Mouse (Mus musculus) CH12.LX (cell line): ENCODE measurements at regions not wholly inside any gene's neighbourhood (a gene's known extent, or its start where the extent isn't known, plus 50 kb on each side); places are given as distances from the start of the nearest gene placed in this dataset.

Source experiments
- DNase-seq: peaks from one replicate; pipeline ENCODE4 v3.0.0-alpha.2; 2013; ENCODE audit errors: extremely low read depth
- H3K27ac ChIP-seq: 2 replicates; pipeline ENCODE4 v1.5.1; 2012; ENCODE audit warnings: low read depth, mild to moderate bottlenecking, control low read depth, moderate library complexity; ENCODE audit not compliant: insufficient read depth
- H3K27me3 ChIP-seq: replicated peaks from 2 replicates; pipeline ENCODE3; 2012; ENCODE audit warnings: inconsistent platforms
- H3K36me3 ChIP-seq, 2 experiments: replicated peaks in 1 of 2; 2 replicates each; pipeline versions ENCODE3 to v1.6.1; 2012; ENCODE audit warnings: inconsistent platforms in 1 of 2, low read length in 1 of 2, mild to moderate bottlenecking in 1 of 2, mixed read lengths in 1 of 2, moderate library complexity in 1 of 2; ENCODE audit not compliant: control insufficient read depth in 1 of 2, insufficient read depth in 1 of 2
- H3K4me1 ChIP-seq, 2 experiments: 2 replicates each; pipeline ENCODE4 v1.6.1; 2012; ENCODE audit warnings: inconsistent platforms in 1 of 2, moderate library complexity in 1 of 2; ENCODE audit not compliant: insufficient read depth in 2 of 2, control insufficient read depth in 1 of 2
- H3K4me2 ChIP-seq: 2 replicates; pipeline ENCODE4 v1.6.1; 2012; ENCODE audit warnings: low read depth, mild to moderate bottlenecking, control low read depth; ENCODE audit not compliant: poor library complexity, insufficient read depth, severe bottlenecking
- H3K4me3 ChIP-seq, 3 experiments: fragments of 150-350 bp in 1 of 3; sonication (generic) in 1 of 3; replicated peaks in 1 of 3; 2 replicates each; pipeline versions ENCODE3 to v1.5.1; 2011 to 2012; ENCODE audit warnings: low read depth in 2 of 3, low read length in 2 of 3, mild to moderate bottlenecking in 2 of 3, moderate library complexity in 2 of 3, control low read depth in 1 of 3, improper control_type of control experiment in 1 of 3, inconsistent platforms in 1 of 3, mixed read lengths in 1 of 3; ENCODE audit not compliant: poor library complexity in 1 of 3
- H3K79me2 ChIP-seq: replicated peaks from 2 replicates; pipeline ENCODE4 v1.6.1; 2012; ENCODE audit warnings: mild to moderate bottlenecking, moderate library complexity; ENCODE audit not compliant: control insufficient read depth, poor library complexity, insufficient read depth, severe bottlenecking; ENCODE audit errors: extremely low read depth
- H3K9ac ChIP-seq: 2 replicates; pipeline ENCODE4 v1.6.1; 2012; ENCODE audit warnings: low read depth, mild to moderate bottlenecking, control low read depth, moderate library complexity; ENCODE audit not compliant: insufficient read depth
- H3K9me3 ChIP-seq: replicated peaks from 2 replicates; pipeline ENCODE3; 2012; ENCODE audit warnings: low read length, inconsistent platforms, mixed read lengths
- BHLHE40 ChIP-seq: IDR thresholded peaks from 2 replicates; pipeline ENCODE4 v1.6.1; 2011; ENCODE audit warnings: mild to moderate bottlenecking, low read depth, low read length, improper control_type of control experiment
- CHD1 ChIP-seq: IDR thresholded peaks from 2 replicates; pipeline ENCODE4 v1.6.1; 2012; ENCODE audit warnings: low read depth, low read length, improper control_type of control experiment, inconsistent platforms
- EP300 ChIP-seq: IDR thresholded peaks from 2 replicates; pipeline ENCODE4 v1.6.1; 2011; ENCODE audit warnings: low read length, improper control_type of control experiment
- ETS1 ChIP-seq: conservative IDR thresholded peaks from 2 replicates; pipeline ENCODE4 v1.6.1; 2012; ENCODE audit warnings: low read depth, mild to moderate bottlenecking, inconsistent platforms, low read length, improper control_type of control experiment, moderate library complexity
- HCFC1 ChIP-seq: IDR thresholded peaks from 2 replicates; pipeline ENCODE4 v1.6.1; 2012; ENCODE audit warnings: low read depth, mild to moderate bottlenecking, inconsistent platforms, low read length, improper control_type of control experiment
- IRF4 ChIP-seq: IDR thresholded peaks from 2 replicates; pipeline ENCODE4 v1.6.1; 2014; ENCODE audit warnings: low read depth, mild to moderate bottlenecking, inconsistent platforms, low read length, improper control_type of control experiment
- JUND ChIP-seq: conservative IDR thresholded peaks from 2 replicates; pipeline ENCODE4 v1.6.1; 2011; ENCODE audit warnings: low read depth, low read length, improper control_type of control experiment
- KAT2A ChIP-seq: IDR thresholded peaks from 2 replicates; pipeline ENCODE4 v1.6.1; 2012; ENCODE audit warnings: low read length, improper control_type of control experiment, inconsistent platforms; ENCODE audit not compliant: insufficient replicate concordance
- MAFK ChIP-seq: IDR thresholded peaks from 2 replicates; pipeline ENCODE4 v1.6.1; 2011; ENCODE audit warnings: low read length, improper control_type of control experiment; ENCODE audit not compliant: insufficient replicate concordance
- MAZ ChIP-seq: IDR thresholded peaks from 2 replicates; pipeline ENCODE4 v1.6.1; 2012; ENCODE audit warnings: low read depth, mild to moderate bottlenecking, inconsistent platforms, low read length, improper control_type of control experiment, moderate library complexity
- MYC ChIP-seq: IDR thresholded peaks from 2 replicates; pipeline ENCODE4 v1.6.1; 2011; ENCODE audit warnings: low read depth, mild to moderate bottlenecking, improper control_type of control experiment, low read length
- NELFE ChIP-seq: IDR thresholded peaks from 2 replicates; pipeline ENCODE4 v1.6.1; 2011; ENCODE audit warnings: low read depth, low read length, improper control_type of control experiment
- POLR2A ChIP-seq: IDR thresholded peaks from 2 replicates; pipeline ENCODE4 v1.6.1; 2011; ENCODE audit warnings: low read depth, mild to moderate bottlenecking, improper control_type of control experiment, low read length
- POLR2AphosphoS2 ChIP-seq: IDR thresholded peaks from 2 replicates; pipeline ENCODE4 v1.6.1; 2011; ENCODE audit warnings: low read depth, low read length, improper control_type of control experiment
- SIN3A ChIP-seq: IDR thresholded peaks from 2 replicates; pipeline ENCODE4 v1.6.1; 2012; ENCODE audit warnings: low read length, improper control_type of control experiment, inconsistent platforms
- SMC3 ChIP-seq: IDR thresholded peaks from 2 replicates; pipeline ENCODE4 v1.6.1; 2011; ENCODE audit warnings: low read depth, low read length, improper control_type of control experiment
- TCF12 ChIP-seq: IDR thresholded peaks from 2 replicates; pipeline ENCODE4 v1.6.1; 2014; ENCODE audit warnings: low read depth, mild to moderate bottlenecking, inconsistent platforms, low read length, improper control_type of control experiment
- UBTF ChIP-seq: IDR thresholded peaks from 2 replicates; pipeline ENCODE4 v1.6.1; 2012; ENCODE audit warnings: low read depth, mild to moderate bottlenecking, inconsistent platforms, low read length, improper control_type of control experiment, moderate library complexity
- USF2 ChIP-seq: conservative IDR thresholded peaks from 2 replicates; pipeline ENCODE4 v1.6.1; 2011; ENCODE audit warnings: low read depth, low read length, improper control_type of control experiment
- ZKSCAN1 ChIP-seq: IDR thresholded peaks from 2 replicates; pipeline ENCODE4 v1.6.1; 2012; ENCODE audit warnings: low read depth, inconsistent platforms, low read length, improper control_type of control experiment, borderline replicate concordance
- ZMIZ1 ChIP-seq: IDR thresholded peaks from 2 replicates; pipeline ENCODE4 v1.6.1; 2012; ENCODE audit warnings: low read depth, mild to moderate bottlenecking, inconsistent platforms, low read length, improper control_type of control experiment
- ZNF384 ChIP-seq: IDR thresholded peaks from 2 replicates; pipeline ENCODE4 v1.6.1; 2012; ENCODE audit warnings: low read depth, low read length, improper control_type of control experiment, inconsistent platforms
- dilution Hi-C: fragments of 300-500 bp; cut with MboI; formaldehyde crosslinking; loops from 2 replicates; pipeline ENCODE4 v1.14.3; 2020; ENCODE audit warnings: low sequenced_read_pairs; ENCODE audit not compliant: extremely low pct_unique_long_range_greater_than_20kb, extremely low pct_ligation_motif_present
- in situ Hi-C: fragments of 300-500 bp; cut with MboI; formaldehyde crosslinking; loops from 3 replicates; pipeline ENCODE4 v1.14.3; 2019; ENCODE audit warnings: low sequenced_read_pairs, low pct_ligation_motif_present, low pct_unique_long_range_greater_than_20kb, mixed read lengths

DNA sequence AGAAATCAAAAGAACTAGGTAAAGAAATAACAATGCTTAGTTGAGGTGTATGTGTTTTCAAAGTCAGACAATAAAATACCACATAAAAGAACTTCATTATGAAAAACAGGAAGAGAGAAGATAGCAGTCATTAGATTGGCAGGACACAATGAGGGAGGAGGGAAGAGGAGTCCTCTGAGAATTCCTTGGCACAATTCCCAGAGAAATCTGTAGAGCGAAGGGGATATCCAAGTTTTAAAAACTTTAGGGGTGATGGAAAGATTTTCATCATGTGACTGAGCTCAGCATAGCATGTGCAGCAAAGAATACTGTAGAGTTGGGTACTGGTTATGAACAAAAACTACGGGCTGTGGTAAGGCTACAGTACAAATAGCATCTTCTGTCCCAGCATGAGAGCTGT is 141.3 kb upstream of the Ddhd1 start:
- dilution Hi-C loops, result no loop called here
- Histone ChIP-seq H3K27me3 (no peaks in the 10 kb centered on the region), H3K9ac (no peak overlapping the region), H3K79me2 (no peaks in the 10 kb centered on the region), H3K4me3 (no peak overlapping the region), H3K36me3 (no peaks in the 10 kb centered on the region), H3K9me3 (peaks cover 6% of the 10 kb centered on the region), H3K27ac (no peak overlapping the region), H3K4me2 (no peak overlapping the region), H3K4me1 (peaks cover 0 to 2% of the 10 kb centered on the region in 2 experiments; a peak in 2 of 4 replicates)
- in situ Hi-C loops, result no loop called here
- TF ChIP-seq POLR2AphosphoS2, result no peak
- no peak for DNase-seq

GRCm38 (mm10) chr14:45805950-45806349 is 148.0 kb upstream of the Ddhd1 start:
- Histone ChIP-seq H3K79me2 (no peaks in the 10 kb centered on the region), H3K9me3 (no peaks in the 10 kb centered on the region), H3K27me3 (no peaks in the 10 kb centered on the region), H3K36me3 (no peaks in the 10 kb centered on the region), H3K27ac (no peak overlapping the region), H3K9ac (no peak overlapping the region), H3K4me2 (no peak overlapping the region), H3K4me3 (no peak overlapping the region), H3K4me1 (peaks cover 0 to 14% of the 10 kb centered on the region in 2 experiments; a peak in 2 of 4 replicates)
- DNase-seq, result no peak
- in situ Hi-C loops, result no loop called here
- dilution Hi-C loops, result no loop called here
- TF ChIP-seq ETS1 (no peak), POLR2A (no peak), MAZ (no peak), JUND (no peak)

DNA sequence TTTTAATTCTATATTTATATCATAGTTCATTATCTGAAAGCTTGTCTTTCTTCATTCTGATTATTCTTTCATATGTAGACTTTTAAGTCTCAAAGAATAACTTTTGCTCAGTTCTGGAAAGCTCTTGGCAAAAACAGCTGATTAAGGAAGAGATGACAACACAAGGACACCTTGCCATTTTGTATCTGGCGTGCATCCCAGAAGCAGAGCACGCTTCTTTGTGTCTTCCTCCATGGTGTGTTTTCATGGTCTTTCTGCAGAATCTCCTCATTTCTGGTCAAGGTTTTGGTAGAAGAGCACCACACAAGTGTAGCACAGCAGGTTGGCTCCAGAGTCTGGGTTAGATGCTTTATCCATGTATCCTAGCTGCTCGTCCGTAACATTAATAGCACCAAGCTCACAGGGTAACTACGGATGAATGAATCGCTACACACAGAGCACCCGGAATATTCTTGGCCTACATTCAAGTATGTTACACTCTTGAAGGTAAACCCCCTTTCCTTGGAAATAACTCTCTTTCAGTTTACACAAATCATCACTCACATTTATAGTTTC is 148.9 kb upstream of the Ddhd1 start:
- no peaks in the 10 kb centered on the region for H3K27me3 ChIP-seq
- no peak for DNase-seq

More for the DNA sequence above, 148.9 kb upstream of the Ddhd1 start:
- H3K4me2 ChIP-seq, result no peak overlapping the region
- no peak overlapping the region for H3K4me3 ChIP-seq
- dilution Hi-C loops (no loop called here), in situ Hi-C loops (no loop called here)
- no peaks in the 10 kb centered on the region for H3K36me3 ChIP-seq
- H3K79me2 ChIP-seq, result no peaks in the 10 kb centered on the region
- H3K4me1 ChIP-seq, result peaks cover 0 to 19% of the 10 kb centered on the region in 2 experiments; a peak in 2 of 4 replicates
- H3K9me3 ChIP-seq, result no peaks in the 10 kb centered on the region
- H3K9ac ChIP-seq, result no peak overlapping the region
- TF ChIP-seq SIN3A, result no peak
- no peak for TF ChIP-seq ZKSCAN1
- TF ChIP-seq ZMIZ1, result no peak
- TF ChIP-seq KAT2A, result no peak
- TF ChIP-seq USF2, result no peak
- no peak for TF ChIP-seq EP300
- TF ChIP-seq ZNF384, result no peak
- TF ChIP-seq POLR2AphosphoS2, result no peak
- TF ChIP-seq IRF4, result no peak
- no peak for TF ChIP-seq SMC3
- no peak for TF ChIP-seq UBTF
- no peak for TF ChIP-seq HCFC1
- TF ChIP-seq NELFE, result no peak
- no peak for TF ChIP-seq MAZ
- no peak for TF ChIP-seq MAFK
- TF ChIP-seq MYC, result no peak
- TF ChIP-seq BHLHE40, result no peak
- no peak for TF ChIP-seq TCF12
- no peak for TF ChIP-seq CHD1
- no peak for TF ChIP-seq JUND
- H3K27ac ChIP-seq, result no peak overlapping the region
